Mouse (Mus musculus) MEL (cell line): ENCODE data around the gene 2410004B18Rik.

Experiments
- MEF2A ChIP-seq: IDR thresholded peaks from 2 replicates; pipeline ENCODE4 v1.6.1; 2014; ENCODE audit warnings: low read depth, mild to moderate bottlenecking, inconsistent platforms, low read length, improper control_type of control experiment; ENCODE audit not compliant: poor library complexity, insufficient replicate concordance, severe bottlenecking; ENCODE audit errors: extremely low read depth
- SMC3 ChIP-seq: IDR thresholded peaks from 2 replicates; pipeline ENCODE4 v1.6.1; 2011; ENCODE audit warnings: low read depth, low read length, improper control_type of control experiment
- ZMIZ1 ChIP-seq: IDR thresholded peaks from 2 replicates; pipeline ENCODE4 v1.6.1; 2012; ENCODE audit warnings: low read depth, mild to moderate bottlenecking, inconsistent platforms, low read length, improper control_type of control experiment, moderate library complexity

DNA sequence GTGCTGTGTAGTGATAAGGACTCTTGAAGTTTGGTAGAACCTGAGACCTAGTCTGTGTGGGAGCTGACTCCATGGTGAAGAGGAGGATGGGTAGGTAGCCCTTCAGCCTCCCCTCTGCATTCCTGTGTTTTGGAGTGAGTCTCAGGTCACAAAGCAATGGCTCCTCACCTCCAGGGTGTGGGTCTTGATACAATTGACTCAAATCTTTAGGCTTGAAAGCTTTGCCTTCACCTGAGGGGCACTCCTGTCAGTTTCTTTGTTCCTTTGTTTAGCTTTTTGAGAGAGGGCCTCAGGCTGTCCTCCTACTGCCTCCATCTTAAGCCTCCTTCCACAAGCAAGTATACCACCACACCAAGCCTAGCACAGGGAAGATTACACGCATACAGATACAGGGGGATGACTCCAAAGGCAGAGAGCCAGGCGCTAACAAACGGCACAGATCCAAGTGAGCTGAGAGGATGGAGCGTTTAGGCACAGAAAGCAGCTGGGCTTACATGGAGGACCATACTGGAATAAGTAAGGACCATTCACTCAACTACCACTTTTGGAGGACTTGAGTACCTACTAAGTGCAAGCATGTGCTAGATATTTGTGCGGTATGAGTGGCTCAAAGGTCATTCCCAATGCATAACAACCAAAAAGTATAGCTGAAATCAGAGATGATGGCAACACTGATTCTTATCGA is 48.6 kb downstream of the 2410004B18Rik start:
- TF ChIP-seq MEF2A, result no peak
- TF ChIP-seq ZMIZ1, result no peak
- TF ChIP-seq SMC3, result no peak
